Mouse (Mus musculus) G1E (cell line): ENCODE measurements around the gene Ces2a.

Experiments
- CTCF ChIP-seq: IDR thresholded peaks from 2 replicates; pipeline ENCODE4 v1.5.1; 2012; ENCODE audit warnings: low read depth, low read length, inconsistent platforms, mixed read lengths
- TAL1 ChIP-seq: conservative IDR thresholded peaks from 2 replicates; pipeline ENCODE4 v1.6.1; 2012; ENCODE audit warnings: low read depth, low read length, inconsistent platforms, mixed read lengths

- no peak for TF ChIP-seq CTCF
- TF ChIP-seq TAL1, result no peak
Measured at GRCm38 (mm10) chr8:104787049-104787448, 53.2 kb downstream of the Ces2a start.
